Mouse (Mus musculus): Measurements from ENCODE around the gene Igsf10. TPM values are rescaled to one million over a fixed set of nuclear protein-coding genes. Genes with fewer than 3 reads are reported as not detected.
"Not testable (repeated sequence)": the region's sequence is repeated elsewhere in the genome, so short reads cannot be mapped to it uniquely, and the experiment has no call there.

Gene Igsf10
- total RNA-seq (2021) = 1 to 10 TPM; 1.6 to 3.4 TPM
- long read RNA-seq, experiment 1 = 0 reads
- long read RNA-seq, experiment 2 = 0 reads

DNA sequence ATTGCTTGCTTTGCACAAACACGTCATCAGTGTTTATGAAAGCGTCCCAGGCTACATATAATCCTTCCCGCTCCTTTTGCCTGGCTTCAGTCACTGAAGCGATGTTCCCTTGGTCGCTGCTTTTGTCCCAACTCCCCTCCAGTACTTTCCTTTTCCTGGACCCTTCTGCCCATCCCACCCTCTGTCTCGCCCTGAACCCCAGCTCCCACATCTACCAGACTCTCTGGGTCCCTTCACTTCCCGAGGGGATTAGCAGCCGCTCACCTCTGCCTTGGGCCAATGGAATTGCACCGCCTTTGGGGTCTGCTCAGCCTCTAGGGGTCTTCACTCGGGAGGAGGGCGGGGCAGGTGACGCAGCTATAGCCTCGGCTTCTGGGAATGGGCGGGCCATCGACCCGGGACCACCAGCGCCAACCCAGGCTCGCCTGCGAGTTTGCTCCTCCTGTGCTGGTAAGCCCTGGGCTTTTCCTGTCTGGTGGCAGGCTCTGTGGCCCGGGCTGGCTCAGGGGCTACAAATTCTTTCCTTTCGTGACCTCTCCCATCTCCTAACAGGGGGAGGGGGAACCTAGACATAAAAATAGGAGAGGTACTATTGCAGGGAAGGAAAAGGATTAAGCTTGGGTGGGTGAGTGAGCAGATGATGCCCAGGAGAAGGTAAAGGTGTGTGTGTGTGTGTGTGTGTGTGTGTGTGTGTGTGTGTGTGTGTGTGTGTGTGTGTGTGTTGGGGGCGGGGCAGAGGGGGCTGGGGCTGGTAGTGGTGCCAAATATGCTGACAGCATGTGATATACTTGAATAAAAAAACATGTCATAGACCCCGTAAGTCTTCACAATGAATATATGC lies at the start of gene Igsf10:
Igsf10 (minus strand) TSS at position 330 of the 841 bp plus-strand sequence.
- DNase-seq = peak; percentile 10 to 21

DNA sequence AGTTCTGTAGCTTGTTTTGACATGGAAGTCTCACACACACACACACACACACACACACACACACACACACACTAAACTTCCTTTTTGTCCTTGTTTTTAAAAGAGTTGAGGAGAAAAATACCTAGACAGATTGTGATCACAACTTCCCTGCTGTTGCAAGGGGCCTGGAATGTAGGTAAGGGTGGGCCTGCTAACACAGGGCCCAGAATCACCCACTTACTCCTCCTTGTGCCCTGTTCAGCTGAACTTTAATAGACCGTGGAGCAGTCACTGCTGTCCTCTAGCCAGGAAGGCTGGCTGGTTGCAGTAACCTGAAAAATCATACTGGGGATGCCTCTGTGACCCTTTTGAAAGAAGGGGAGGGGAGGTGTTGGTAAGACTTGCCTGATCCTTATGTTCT lies 41.4 kb upstream of the Igsf10 start:
- no peak for DNase-seq

DNA sequence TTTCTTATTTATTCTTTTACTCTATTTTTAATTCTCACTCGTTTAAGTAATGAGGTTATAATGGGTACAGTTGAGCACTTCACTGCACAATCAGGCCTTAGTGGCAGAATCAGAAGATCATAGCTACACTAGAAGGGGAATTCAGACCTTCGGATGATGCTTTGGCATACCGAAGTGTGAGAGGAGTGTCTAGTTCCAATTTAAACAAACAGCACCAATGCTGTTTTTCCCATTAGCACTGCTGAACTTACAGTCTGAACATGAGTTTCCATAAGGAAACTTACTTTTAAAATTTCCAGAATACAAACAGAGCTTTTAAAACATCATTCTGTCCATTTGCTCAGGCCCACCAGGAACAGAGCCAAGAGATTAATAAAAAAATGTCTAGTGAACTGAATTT lies 40.8 kb upstream of the Igsf10 start:
- DNase-seq = no peak

DNA sequence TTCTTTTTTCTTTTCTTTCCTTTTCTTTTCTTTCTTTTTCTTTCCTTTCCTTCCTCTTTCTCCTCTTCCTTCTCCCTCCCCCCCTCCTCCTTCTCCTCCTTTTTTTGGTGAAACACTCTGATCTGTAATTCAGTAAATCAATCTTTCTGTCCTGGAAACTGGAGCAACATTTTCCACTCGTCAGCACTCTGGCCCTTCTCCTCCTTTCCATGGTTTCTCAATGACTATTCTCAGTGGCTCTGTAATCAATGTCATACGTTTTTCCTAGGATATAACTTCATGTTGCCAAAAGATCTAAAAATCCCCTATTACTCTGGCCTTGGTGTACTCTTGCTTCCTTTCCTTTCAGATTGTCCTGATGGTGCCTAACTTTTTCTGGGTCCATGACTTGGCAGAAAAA lies 40.1 kb upstream of the Igsf10 start:
- no peak for DNase-seq

DNA sequence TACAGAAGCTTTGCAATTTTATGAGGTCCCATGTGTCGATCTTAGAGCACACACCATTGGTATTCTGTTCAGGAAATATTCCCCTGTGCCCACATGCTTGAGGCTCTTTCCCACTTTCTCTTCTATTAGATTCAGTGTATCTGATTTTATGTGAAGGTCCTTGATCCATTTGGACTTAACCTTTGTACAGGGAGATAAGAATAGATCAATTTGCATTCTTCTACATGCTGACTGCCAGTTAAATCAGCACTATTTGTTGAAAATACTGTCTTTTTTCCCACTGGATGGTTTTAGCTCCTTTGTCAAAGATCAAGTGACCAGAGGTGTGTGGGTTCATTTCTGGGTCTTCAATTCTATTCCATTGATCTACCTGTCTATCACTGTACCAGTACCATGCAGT lies 34.6 kb upstream of the Igsf10 start:
- DNase-seq = not testable (repeated sequence)

DNA sequence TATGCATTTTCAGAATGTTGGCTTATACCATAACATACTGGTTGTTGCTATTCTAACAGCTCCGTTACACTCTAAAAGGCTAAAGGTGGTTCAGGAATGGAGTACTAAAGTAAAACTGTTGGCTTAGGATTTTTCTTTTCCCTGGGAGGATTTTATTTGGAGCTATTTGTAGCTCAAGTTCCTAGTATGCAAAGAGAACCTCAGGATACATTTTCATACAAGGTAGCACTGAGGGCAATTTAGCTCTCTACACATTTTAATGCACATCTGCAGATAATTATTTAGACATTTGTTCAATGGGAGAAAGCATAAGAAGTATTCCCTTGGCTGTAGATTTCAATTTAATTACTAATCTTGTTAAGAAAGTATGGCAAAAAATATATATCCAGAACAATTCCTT lies 17.7 kb upstream of the Igsf10 start:
- DNase-seq = no peak

DNA sequence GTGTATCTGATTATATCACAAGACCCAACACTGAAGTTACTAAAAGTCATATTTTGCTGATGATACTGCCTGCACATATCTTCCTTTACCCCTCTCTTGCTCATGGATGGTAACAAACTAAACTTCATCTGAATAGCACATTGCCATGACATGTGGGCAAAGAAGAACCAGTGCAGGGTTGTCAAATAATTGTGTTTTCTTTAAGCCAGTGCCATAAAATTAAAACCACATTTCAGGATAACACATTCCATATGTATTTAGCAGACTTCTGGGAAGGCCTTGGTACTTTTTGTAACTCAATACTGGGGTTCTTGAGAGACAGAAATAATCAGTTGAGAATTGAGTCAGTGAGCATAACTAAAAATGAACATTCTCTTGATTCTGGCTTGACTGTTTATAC lies 15.9 kb upstream of the Igsf10 start:
- no peak for DNase-seq

DNA sequence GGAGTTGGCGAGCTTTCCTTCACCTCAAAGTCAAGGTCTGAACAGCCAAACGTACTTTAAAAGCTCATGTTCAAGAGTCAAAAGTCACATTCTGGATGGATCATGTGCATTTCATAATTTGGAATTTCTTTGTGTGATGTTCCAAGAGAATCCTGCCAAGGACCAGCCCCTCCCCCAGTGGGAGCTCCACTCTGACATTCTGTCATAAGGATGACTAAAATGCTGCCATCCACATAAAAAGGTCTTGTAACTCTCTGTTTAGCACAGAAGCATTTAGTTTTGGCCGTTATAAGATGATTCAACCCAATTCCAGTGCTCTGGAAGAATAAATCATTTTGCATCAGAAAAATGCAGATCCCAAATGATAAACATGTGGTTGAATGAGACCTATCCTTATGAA lies 10.0 kb upstream of the Igsf10 start:
- peak; percentile 56 to 64 for DNase-seq

DNA sequence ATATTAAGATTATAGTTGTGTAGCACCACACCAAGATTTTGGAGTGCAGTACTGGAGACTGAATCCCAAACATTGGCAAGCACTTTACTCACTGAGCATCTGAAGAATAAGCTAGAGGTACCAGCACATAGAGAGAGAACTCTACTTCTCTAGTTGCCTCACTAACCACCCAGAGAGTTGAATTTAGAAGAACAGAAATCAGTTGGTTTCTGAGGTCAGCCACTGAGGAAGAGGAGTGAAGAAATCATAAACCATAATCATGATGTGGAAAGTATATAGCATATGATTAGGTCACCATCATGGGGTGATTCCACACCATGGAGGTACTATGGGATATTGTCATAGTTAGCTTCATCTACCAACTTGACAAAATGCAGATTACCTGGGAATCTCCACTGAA lies 7.6 kb upstream of the Igsf10 start:
- DNase-seq = no peak

DNA sequence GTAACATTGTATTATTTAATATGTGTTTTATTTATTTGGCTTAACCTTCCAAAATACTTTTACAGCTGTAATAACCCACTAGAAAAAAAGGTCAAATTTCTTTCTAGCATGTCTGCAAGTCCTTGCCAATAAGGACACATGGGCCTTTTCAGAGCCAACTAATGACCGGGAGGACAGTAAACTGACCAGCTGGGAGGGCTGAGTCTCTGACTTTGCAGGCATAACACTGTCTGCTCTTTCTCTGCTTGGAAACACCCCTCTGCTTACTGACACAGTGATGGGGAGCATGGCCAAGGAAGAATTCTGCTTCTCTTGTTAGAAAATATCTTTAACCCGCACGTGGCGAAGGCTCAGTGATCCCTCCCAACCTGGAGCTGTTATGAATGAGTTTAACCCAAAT lies 1.2 kb downstream of the Igsf10 start:
- DNase-seq = no peak

DNA sequence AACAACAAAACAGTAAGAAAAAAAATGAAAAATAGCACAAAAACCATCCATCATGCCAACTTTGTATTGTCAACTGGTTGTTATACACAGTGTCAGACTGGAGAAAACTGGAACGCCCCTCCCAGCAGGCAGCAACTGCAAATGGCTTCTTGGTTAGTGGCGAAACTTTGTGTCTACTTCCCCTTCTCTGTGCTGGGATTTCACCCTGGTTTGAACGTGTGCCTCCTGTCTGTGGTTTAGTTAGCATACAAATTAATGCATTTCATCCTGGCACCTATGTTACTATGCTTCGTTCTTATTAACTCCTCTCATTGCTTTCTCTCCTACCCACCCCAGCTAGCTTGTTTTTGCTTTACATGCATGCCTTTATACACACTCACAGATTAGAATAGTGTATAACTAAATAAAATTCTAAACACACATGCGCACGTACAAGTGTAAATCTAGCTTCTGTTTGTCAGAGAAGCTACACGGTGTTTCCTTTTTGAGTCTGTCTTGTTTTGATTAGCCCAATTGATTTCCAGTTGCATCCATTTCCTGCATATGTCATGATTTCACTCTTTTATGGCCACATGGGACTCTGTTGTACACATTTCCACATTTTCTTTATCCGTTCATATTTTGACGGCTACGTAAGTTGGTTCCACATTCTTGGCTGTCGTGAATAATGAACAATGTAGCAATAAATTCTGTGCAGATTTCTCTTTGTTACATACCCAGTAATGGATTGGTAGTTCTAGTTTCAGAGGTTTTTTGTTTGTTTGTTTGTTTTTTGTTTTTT lies 2.4 kb downstream of the Igsf10 start:
- no peak for DNase-seq

DNA sequence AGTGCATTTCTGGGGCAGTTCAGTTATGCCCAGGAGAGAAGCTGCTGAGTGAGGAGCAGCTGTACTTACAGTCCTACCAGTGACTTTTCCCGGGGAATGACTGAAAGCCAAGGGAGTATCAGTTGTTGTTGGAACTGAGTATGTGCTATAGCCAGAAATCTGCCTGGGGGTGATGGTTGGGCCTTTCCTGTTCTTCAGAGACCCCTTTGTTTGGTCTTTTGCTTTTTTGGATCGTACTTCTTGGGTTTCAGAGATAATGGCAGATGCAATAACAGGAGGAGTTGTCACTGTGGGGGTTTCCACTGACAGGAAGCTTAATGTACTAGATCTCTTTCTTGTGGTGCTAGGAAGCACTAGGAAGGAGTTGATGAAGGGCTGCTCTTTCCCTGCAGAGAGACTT lies 15.7 kb downstream of the Igsf10 start:
- no peak for DNase-seq

DNA sequence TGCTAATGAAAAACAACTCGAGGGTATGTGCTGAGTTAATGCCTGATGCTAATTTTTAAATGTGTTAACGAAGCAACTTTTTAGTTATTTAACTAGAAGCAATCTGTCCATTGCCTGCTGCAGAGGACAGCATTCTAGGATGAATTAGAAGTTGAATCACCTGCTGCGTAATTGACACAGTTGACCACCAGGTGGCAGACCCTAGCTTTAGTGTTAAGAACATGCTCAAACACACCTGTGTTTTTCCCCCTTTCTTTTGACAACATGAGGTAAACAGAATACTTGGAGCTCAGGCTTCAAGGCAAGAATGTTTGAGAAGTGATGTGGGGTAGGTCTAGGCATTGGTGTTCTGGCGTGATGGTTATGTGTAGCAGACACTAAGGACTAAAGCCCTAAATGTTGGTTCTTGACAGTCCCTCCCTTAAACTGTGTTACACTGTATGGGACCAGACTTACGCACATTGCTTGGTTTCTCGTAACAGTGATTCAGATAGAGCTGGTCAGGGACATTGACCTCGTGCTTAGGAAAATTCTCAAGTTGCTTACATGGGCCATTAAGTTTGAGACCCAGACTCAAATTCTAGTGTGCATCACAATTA lies 22.8 kb downstream of the Igsf10 start:
- peak; percentile 58 to 63 for DNase-seq

DNA sequence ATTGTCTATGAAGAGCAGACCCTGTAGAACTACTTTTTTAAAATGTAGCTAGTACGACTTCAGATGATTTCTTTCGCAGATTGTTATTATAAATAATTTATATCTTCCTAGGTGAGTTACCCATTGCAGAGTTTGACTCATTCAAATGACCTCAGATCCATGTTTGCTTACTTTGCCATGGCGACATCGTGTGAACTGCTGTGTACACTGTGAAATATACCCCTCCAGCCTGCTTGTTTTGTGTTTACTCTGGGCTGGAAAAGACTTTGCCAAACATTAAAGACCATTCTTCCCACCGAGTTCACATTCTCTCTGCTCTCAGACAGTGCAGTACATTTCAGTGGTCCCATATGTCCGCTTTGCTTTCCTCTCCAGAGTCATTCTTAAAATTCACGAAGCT lies 28.1 kb downstream of the Igsf10 start:
- DNase-seq = no peak

DNA sequence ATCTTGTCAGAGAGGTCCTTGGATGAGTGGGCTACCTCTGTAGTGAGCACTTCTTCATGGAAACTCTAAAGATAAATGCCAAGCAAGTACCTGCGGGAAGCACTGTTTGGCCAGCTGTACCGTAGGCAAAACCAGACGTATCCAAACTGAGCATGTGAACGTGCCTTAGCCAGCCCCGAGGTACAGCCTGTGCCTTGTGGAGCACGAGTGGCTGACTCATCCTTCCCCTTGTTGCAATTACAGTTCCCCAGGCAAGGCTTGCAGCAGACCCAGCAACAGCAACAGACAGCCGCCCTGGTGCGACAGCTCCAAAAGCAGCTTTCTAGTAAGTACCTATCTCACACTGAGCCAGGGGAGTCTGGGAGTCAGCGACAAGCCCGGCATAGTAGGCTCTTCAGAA lies 31.6 kb downstream of the Igsf10 start:
- DNase-seq = peak; percentile 45 to 69

DNA sequence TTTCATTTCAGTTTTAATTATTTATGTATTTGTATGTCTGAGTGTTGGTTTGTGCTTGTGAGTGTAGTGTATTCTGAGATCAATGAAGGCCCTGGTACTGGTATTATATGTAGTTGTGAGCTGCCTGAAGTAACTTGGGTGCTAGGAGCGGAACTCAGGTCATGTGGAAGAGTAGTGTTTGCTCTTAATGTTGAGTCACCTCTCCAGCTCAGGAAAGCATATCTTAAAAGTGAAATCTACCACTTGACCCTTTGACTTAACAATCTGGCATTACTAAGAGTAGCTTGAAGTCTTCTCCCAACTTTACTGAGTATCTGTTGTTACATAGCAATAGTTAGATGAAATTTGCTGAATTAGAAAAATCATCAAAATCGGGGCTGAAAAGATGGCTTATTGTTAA lies 38.7 kb downstream of the Igsf10 start:
- no peak for DNase-seq

DNA sequence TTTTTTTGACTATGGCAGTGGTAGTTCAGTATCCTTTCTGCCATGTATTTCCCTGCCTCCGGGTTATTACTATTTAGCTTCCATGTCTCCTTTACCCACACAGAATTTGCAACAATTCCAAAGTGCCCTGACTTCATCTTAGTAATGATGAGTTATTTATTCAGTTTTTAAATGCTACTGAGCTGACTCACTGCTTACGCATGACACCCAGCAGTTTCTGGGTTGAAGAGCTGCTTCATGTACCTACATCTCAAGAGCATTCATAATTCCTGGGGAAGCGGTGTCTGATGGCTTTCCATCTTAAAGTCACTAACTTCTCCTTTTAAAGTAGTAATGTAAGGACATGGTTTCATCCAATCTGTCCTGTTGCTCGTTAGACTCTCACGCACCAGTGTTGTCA lies 39.2 kb downstream of the Igsf10 start:
- no peak for DNase-seq

DNA sequence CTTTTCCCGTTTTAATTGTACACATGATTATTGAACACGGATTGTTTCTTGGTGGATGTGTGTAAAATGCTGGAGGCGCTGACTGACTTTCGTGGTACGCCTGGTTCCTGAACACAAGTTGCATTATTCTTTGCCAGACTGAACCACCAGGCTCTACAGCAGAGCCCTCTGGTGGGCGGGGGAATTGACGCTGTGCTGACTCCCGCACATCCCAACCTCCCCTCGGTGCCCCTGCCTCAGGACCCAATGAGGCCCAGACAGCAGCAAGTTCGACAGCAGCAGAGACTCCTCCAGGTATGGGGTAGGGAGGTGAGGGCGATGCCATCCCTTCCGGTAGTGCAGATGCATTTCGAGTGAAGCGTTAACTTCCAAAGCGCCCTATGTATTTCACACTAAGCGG lies 46.5 kb downstream of the Igsf10 start:
- no peak for DNase-seq

DNA sequence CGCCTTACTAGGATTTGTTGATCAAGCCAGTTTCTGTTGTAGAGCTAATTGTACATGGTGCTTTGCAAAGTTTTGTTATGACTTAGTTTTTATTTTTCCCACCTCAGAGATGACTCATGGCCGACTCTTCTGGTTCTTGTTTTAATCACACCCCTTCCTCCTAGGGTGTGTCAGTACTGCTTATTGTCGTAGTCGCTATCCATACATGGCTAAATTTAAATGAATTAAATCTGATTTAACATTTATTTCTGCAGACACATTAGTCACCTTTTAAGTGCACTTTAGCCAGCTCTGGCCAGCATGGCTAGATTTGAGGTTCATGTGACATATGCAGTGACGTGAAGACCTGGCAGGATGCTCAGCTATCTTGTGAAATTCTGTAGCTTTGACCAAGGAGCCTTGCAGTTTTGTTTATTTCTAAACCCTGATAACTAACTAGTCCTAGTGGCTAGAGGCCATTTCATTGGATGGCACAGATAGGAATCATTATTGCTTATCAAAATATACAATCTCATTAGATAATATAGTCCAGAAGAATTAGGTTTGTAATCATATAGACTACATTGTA lies 47.5 kb downstream of the Igsf10 start:
- DNase-seq = no peak

DNA sequence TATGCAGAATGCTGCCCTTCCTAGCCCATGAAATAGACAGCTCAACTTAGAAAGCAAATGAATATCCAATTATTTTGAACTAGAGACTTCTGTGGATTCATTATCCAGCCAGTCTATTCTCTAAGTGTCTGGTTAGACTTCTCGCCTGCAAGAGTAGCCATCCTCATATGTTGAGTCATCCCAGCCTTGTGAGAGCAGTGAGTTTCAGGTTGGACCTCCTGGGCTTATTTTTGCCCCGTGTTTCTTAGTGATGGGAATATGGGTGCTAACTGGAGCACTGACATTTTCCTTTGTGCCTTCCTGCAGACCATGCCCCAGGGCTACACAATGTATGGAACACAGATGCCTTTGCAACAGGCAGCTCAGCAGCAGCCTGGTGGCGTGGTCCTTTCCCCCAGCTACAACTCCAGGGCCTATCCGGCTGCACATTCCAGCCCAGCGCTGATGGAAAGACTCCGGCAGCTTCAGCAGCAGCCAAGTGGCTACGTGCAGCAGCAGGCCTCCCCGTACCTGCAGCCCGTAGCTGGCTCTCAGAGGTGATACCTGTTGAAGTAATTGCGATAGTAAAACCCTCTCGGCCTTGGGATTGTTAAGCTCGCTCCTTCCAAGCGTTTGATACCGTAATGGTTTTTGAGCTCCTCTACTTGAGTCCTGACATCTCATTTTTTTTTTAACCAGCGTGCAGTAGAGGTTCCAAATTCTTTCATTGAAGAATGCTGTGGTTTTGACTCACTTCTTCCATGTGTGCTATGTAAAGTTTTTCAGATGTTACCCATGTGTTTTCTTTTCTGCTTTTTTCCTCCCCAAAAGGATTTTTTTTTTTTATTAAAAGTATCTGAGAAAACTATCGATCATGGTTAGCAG lies 48.3 kb downstream of the Igsf10 start:
- DNase-seq = no peak

DNA sequence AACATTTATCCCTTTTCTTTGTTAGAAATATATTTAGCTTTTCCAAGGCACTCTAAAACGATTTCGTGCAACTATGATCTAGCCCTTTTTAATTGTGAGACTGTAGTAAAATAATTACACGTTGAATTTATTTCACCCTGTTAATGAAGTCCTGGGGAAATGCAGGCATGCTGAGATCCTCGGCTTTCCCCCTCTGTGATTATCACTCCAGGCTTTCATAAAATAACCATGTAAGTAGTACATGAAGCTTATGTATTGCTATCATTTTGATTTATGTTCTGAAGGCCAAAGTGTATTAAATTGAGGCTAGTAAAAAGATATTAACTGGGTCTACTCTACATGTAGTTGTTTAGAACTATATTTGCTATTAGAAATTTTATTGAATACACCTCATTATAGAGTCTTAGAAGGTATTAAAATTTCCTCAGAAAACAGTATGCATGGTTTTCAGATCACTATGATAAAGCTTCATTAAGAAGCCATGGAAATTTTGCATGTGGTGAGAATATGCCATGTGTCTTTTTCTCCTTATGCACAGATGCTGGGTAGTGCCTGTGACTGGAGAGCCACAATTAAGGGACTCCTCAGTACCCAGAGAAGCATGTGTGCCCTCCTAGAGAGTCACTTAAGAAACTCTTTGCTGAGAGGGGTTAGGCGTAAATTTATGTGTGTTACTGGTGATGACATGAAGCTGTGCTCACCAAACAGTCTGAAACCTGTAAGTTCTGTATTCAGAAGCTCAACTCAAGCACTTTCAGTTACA lies 50.6 kb downstream of the Igsf10 start:
- DNase-seq = no peak
